Mouse (Mus musculus) heart, embryonic 11.5 days (tissue): ENCODE data around the gene Zfp688. TPM values are rescaled to one million over a fixed set of nuclear protein-coding genes. Genes with fewer than 3 reads are reported as not detected.
"Not testable (repeated sequence)": the region's sequence is repeated elsewhere in the genome, so short reads cannot be mapped to it uniquely, and the experiment has no call there.

Source experiments
- ATAC-seq: fragments of 200-750 bp; cut with Nextera tagmentation; replicated peaks from 2 replicates; pipeline ENCODE4 v1.8.0; 2017; ENCODE audit warnings: moderate library complexity; ENCODE audit not compliant: insufficient number of reproducible peaks, low FRiP score, low TSS enrichment
- H3K27ac ChIP-seq: fragments of 300-500 bp; sonication (generic); 2 replicates; pipeline ENCODE4 v1.5.1; 2014; ENCODE audit warnings: mild to moderate bottlenecking, low read depth, low read length
- H3K27me3 ChIP-seq: fragments of 300-500 bp; sonication (generic); 2 replicates; pipeline ENCODE4 v1.6.1; 2014; ENCODE audit warnings: mild to moderate bottlenecking, low read length, mixed read lengths; ENCODE audit not compliant: control insufficient read depth, insufficient read depth
- H3K36me3 ChIP-seq: fragments of 300-500 bp; sonication (generic); 2 replicates; pipeline ENCODE4 v1.6.1; 2014; ENCODE audit warnings: mild to moderate bottlenecking, low read length, moderate library complexity, mixed read lengths; ENCODE audit not compliant: control insufficient read depth, insufficient read depth
- H3K4me1 ChIP-seq: fragments of 300-500 bp; sonication (generic); 2 replicates; pipeline ENCODE4 v1.6.1; 2014; ENCODE audit warnings: low read length; ENCODE audit not compliant: control insufficient read depth, insufficient read depth
- H3K4me2 ChIP-seq: fragments of 300-500 bp; sonication (generic); 2 replicates; pipeline ENCODE4 v1.6.1; 2014; ENCODE audit warnings: mild to moderate bottlenecking, moderate library complexity
- H3K4me3 ChIP-seq: fragments of 300-500 bp; sonication (generic); 2 replicates; pipeline ENCODE4 v1.5.1; 2014; ENCODE audit warnings: low read depth, low read length
- H3K9ac ChIP-seq: fragments of 300-500 bp; sonication (generic); 2 replicates; pipeline ENCODE4 v1.6.1; 2014; ENCODE audit warnings: mild to moderate bottlenecking, low read depth, low read length, moderate library complexity
- H3K9me3 ChIP-seq: fragments of 300-500 bp; sonication (generic); replicated peaks from 2 replicates; pipeline ENCODE4 v1.6.1; 2016; ENCODE audit warnings: low read length; ENCODE audit not compliant: control insufficient read depth
- WGBS: fragments of 180-500 bp; shearing (Covaris S2); extraction: QIAGEN DNeasy Blood & Tissue Kit; methylation state at CpG from one replicate; pipeline ENCODE4 v1.1.7; 2014; ENCODE audit not compliant: insufficient replicate concordance; 5-methylcytosine and 5-hydroxymethylcytosine counted together
- polyA plus RNA-seq: library from polyadenylated mRNA; unstranded; fragments of >200 nt; fragmentation: Nextera tagmentation; extraction: Ambion mirVana; gene quantifications from 2 replicates; pipeline ENCODE4 v1.2.1, GENCODE M21; 2014

Zfp688 gene
- polyA plus RNA-seq, 1 experiment from 2014 or later, result 23.5 TPM

- 85% methylated on average over 3 of the region's 3 CpGs for WGBS
- ATAC-seq, H3K9ac ChIP-seq, H3K27me3 ChIP-seq, H3K27ac ChIP-seq, H3K9me3 ChIP-seq, H3K4me2 ChIP-seq, H3K4me3 ChIP-seq, H3K4me1 ChIP-seq: not testable (repeated sequence)
- H3K36me3 ChIP-seq, result peaks cover 27% of the 10 kb centered on the region
These were observed 36.7 kb upstream of the Zfp688 start for GRCm38 (mm10) chr7:127458371-127459122.

GRCm38 (mm10) chr7:127454905-127455304 lies 33.0 kb upstream of the Zfp688 start:
- 80% methylated on average over 7 of the region's 7 CpGs for WGBS
- H3K36me3 ChIP-seq, result peaks cover 22% of the 10 kb centered on the region
- H3K4me2 ChIP-seq, result no peak overlapping the region
- peaks cover 3% of the 10 kb centered on the region; the same call in 1 of the 2 replicates for H3K9me3 ChIP-seq
- H3K27me3 ChIP-seq, result no peaks in the 10 kb centered on the region
- no peak overlapping the region for H3K9ac ChIP-seq
- H3K4me1 ChIP-seq, result peaks cover 6% of the 10 kb centered on the region
- H3K4me3 ChIP-seq, result no peak overlapping the region
- no peak overlapping the region for H3K27ac ChIP-seq
- ATAC-seq, result no peak

DNA sequence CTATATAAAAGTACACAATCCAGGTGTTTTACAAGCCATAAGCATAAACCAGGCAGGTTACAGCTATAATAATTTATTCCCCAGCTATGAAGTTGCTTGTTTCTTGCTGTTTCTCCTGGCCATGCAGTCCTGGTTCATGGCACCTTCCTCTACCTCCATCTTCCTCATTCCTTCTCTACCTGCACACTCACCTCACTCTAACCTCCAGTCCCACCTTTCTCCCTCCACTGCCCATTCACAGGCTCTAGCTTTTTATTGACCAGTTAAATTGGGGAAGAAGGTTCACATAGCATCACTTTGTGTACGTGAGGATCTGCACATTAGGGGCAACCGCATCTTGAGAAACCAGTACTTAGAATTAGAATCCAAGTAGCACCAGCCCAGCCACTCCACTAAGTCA lies 31.2 kb upstream of the Zfp688 start:
- Histone ChIP-seq H3K4me2 (no peak overlapping the region), H3K9me3 (peaks cover 3% of the 10 kb centered on the region; the same call in 1 of the 2 replicates), H3K27me3 (no peaks in the 10 kb centered on the region), H3K4me3 (no peak overlapping the region), H3K27ac (no peak overlapping the region), H3K4me1 (peaks cover 12% of the 10 kb centered on the region), H3K36me3 (peaks cover 19% of the 10 kb centered on the region), H3K9ac (no peak overlapping the region)
- ATAC-seq, result no peak
- 91% methylated on average over 2 of the region's 2 CpGs for WGBS

- Histone ChIP-seq H3K4me3 (peak overlapping the region; percentile 81), H3K36me3 (peaks cover 8% of the 10 kb centered on the region), H3K4me1 (peaks cover 12% of the 10 kb centered on the region), H3K27ac (no peak overlapping the region), H3K9ac (peak overlapping the region; percentile 93), H3K9me3 (no peaks in the 10 kb centered on the region), H3K27me3 (no peaks in the 10 kb centered on the region), H3K4me2 (peak overlapping the region; percentile 91)
- ATAC-seq, result no peak
- 78% methylated on average over 7 of the region's 7 CpGs for WGBS
These were observed 28.1 kb upstream of the Zfp688 start for GRCm38 (mm10) chr7:127449966-127450365.

GRCm38 (mm10) chr7:127448521-127449300 lies 26.8 kb upstream of the Zfp688 start, which contains the start of gene Zfp689:
TSS of gene Zfp689 (minus strand) at chr7:127449158.
- Histone ChIP-seq H3K27me3 (no peaks in the 10 kb centered on the region), H3K36me3 (peaks cover 17% of the 10 kb centered on the region), H3K27ac (peak within 1 kb of the TSS; percentile 94), H3K4me1 (peaks cover 12% of the 10 kb centered on the region), H3K9ac (peak within 1 kb of the TSS; percentile 93), H3K4me2 (peak within 1 kb of the TSS; percentile 91), H3K4me3 (peak within 1 kb of the TSS; percentile 81), H3K9me3 (no peaks in the 10 kb centered on the region)
- peak; percentile 85 for ATAC-seq
- under 1% methylated on average over 54 of the region's 54 CpGs for WGBS

GRCm38 (mm10) chr7:127443976-127444375 lies 22.1 kb upstream of the Zfp688 start:
- Histone ChIP-seq H3K27me3 (no peaks in the 10 kb centered on the region), H3K36me3 (peaks cover 24% of the 10 kb centered on the region), H3K27ac (no peak overlapping the region), H3K4me1 (no peaks in the 10 kb centered on the region; the same call in 1 of the 2 replicates), H3K9me3 (no peaks in the 10 kb centered on the region), H3K4me3 (no peak overlapping the region), H3K9ac (no peak overlapping the region), H3K4me2 (no peak overlapping the region)
- WGBS, result 85% methylated on average over 20 of the region's 20 CpGs
- no peak for ATAC-seq

- 78% methylated on average over 3 of the region's 3 CpGs for WGBS
- peaks cover 2% of the 10 kb centered on the region for H3K36me3 ChIP-seq
- no peaks in the 10 kb centered on the region for H3K27me3 ChIP-seq
- H3K4me1 ChIP-seq, result no peaks in the 10 kb centered on the region
- peaks cover 9% of the 10 kb centered on the region; the same call in 1 of the 2 replicates for H3K9me3 ChIP-seq
- no peak for ATAC-seq
- H3K4me2 ChIP-seq, result no peak overlapping the region
- no peak overlapping the region for H3K4me3 ChIP-seq
- H3K9ac ChIP-seq, result no peak overlapping the region
- H3K27ac ChIP-seq, result no peak overlapping the region
These were observed 15.9 kb upstream of the Zfp688 start for GRCm38 (mm10) chr7:127437724-127438123.

- no peak overlapping the region for H3K27ac ChIP-seq
- H3K4me3 ChIP-seq, result no peak overlapping the region
- H3K4me2 ChIP-seq, result no peak overlapping the region
- peaks cover 9% of the 10 kb centered on the region; the same call in 1 of the 2 replicates for H3K9me3 ChIP-seq
- H3K4me1 ChIP-seq, result no peaks in the 10 kb centered on the region
- no peak overlapping the region for H3K9ac ChIP-seq
- no peak for ATAC-seq
- H3K36me3 ChIP-seq, result no peaks in the 10 kb centered on the region
- WGBS, result 79% methylated on average over 4 of the region's 4 CpGs
- H3K27me3 ChIP-seq, result no peaks in the 10 kb centered on the region
These were observed 13.3 kb upstream of the Zfp688 start for GRCm38 (mm10) chr7:127435206-127435605.
